Mouse (Mus musculus) neural tube, embryonic 14.5 days (tissue): ENCODE results near the gene Traf3ip3. TPM values are rescaled to one million over a fixed set of nuclear protein-coding genes. Genes with fewer than 3 reads are reported as not detected.

Source experiments
- ATAC-seq: fragments of 200-750 bp; cut with Nextera tagmentation; 2 replicates; pipeline ENCODE4 v1.8.0; 2017; ENCODE audit warnings: low read depth, mild to moderate bottlenecking, moderate TSS enrichment, moderate library complexity
- H3K27ac ChIP-seq: fragments of 300-500 bp; sonication (generic); 2 replicates; pipeline ENCODE4 v1.5.1; 2014; ENCODE audit warnings: low read depth, mild to moderate bottlenecking, control low read depth, low read length, moderate library complexity, mixed read lengths
- H3K27me3 ChIP-seq: fragments of 300-500 bp; sonication (generic); 2 replicates; pipeline ENCODE4 v1.6.1; 2014; ENCODE audit warnings: low read length; ENCODE audit not compliant: control insufficient read depth, insufficient read depth
- H3K36me3 ChIP-seq: fragments of 300-500 bp; sonication (generic); 2 replicates; pipeline ENCODE4 v1.6.1; 2014; ENCODE audit warnings: low read length, mixed read lengths; ENCODE audit not compliant: control insufficient read depth, insufficient read depth
- H3K4me1 ChIP-seq: fragments of 300-500 bp; sonication (generic); 2 replicates; pipeline ENCODE4 v1.6.1; 2014; ENCODE audit warnings: low read length; ENCODE audit not compliant: control insufficient read depth, insufficient read depth
- H3K4me2 ChIP-seq: fragments of 300-500 bp; sonication (generic); 2 replicates; pipeline ENCODE4 v1.6.1; 2014; ENCODE audit warnings: mild to moderate bottlenecking, low read depth, low read length, control low read depth
- H3K4me3 ChIP-seq: fragments of 300-500 bp; sonication (generic); 2 replicates; pipeline ENCODE4 v1.5.1; 2014; ENCODE audit warnings: low read depth, low read length, control low read depth, mixed read lengths
- H3K9ac ChIP-seq: fragments of 300-500 bp; sonication (generic); replicated peaks from 2 replicates; pipeline ENCODE4 v1.6.1; 2014; ENCODE audit warnings: low read depth, mild to moderate bottlenecking, control low read depth, low read length, mixed read lengths
- H3K9me3 ChIP-seq: fragments of 300-500 bp; sonication (generic); 2 replicates; pipeline ENCODE4 v1.6.1; 2016; ENCODE audit warnings: low read length; ENCODE audit not compliant: control insufficient read depth
- WGBS: fragments of 180-500 bp; shearing (Covaris S2); extraction: QIAGEN DNeasy Blood & Tissue Kit; methylation state at CpG from one replicate; pipeline ENCODE4 v1.1.7; 2014; 5-methylcytosine and 5-hydroxymethylcytosine counted together
- polyA plus RNA-seq: library from polyadenylated mRNA; unstranded; fragments of >200 nt; fragmentation: Nextera tagmentation; extraction: Ambion mirVana; gene quantifications from 2 replicates; pipeline ENCODE4 v1.2.1, GENCODE M21; 2014

Gene Traf3ip3
- polyA plus RNA-seq = 1.1 and 3.4 TPM in 2 replicates

- WGBS = 62% methylated on average over 5 of the region's 5 CpGs
- no peaks in the 10 kb centered on the region for H3K4me1 ChIP-seq
- ATAC-seq = no peak
Observed at GRCm38 (mm10) chr1:193201383-193201778, at the start of gene Traf3ip3. Gene Traf3ip3, minus strand, starts transcription at chr1:193201703.

DNA sequence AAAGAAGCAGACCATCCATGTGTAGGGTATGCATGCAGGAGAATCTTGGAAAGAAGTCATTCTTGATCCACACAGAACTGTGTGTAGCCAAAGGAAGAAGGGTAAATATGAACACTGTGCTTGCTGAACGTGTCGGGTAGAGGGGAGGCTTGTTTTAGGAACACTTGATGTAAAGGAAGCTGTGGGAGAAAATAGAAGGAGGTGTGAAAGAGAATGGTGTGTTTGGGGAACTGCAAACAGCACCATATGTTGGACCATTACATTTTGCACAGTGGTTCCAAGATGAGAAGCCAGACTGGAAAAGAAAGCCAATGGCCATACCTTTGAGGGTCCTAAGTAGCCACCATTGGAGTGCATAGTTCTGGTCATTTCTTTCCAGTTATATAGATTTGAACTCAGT lies 48.5 kb upstream of the Traf3ip3 start:
- WGBS = 87% methylated on average over 2 of the region's 2 CpGs
- ATAC-seq = no peak
- Histone ChIP-seq H3K4me3 (no peak overlapping the region), H3K9ac (no peak overlapping the region), H3K27ac (no peak overlapping the region), H3K4me2 (no peak overlapping the region), H3K36me3 (no peaks in the 10 kb centered on the region), H3K27me3 (no peaks in the 10 kb centered on the region), H3K4me1 (peaks cover 4% of the 10 kb centered on the region; the same call in 1 of the 2 replicates), H3K9me3 (no peaks in the 10 kb centered on the region)

More at GRCm38 (mm10) chr1:193201383-193201778, at the start of gene Traf3ip3:
- H3K36me3 ChIP-seq = no peaks in the 10 kb centered on the region
- no peak within 1 kb of the TSS for H3K4me3 ChIP-seq
- H3K27me3 ChIP-seq = no peaks in the 10 kb centered on the region
- no peak within 1 kb of the TSS for H3K9ac ChIP-seq
- no peaks in the 10 kb centered on the region for H3K9me3 ChIP-seq
- H3K27ac ChIP-seq = no peak within 1 kb of the TSS
- no peak within 1 kb of the TSS for H3K4me2 ChIP-seq

GRCm38 (mm10) chr1:193244235-193244634 lies 42.7 kb upstream of the Traf3ip3 start:
- H3K36me3 ChIP-seq = no peaks in the 10 kb centered on the region
- no peak overlapping the region for H3K4me2 ChIP-seq
- H3K9ac ChIP-seq = no peak overlapping the region
- ATAC-seq = no peak
- no peaks in the 10 kb centered on the region for H3K4me1 ChIP-seq
- no peak overlapping the region for H3K27ac ChIP-seq
- no peaks in the 10 kb centered on the region for H3K9me3 ChIP-seq
- H3K4me3 ChIP-seq = no peak overlapping the region
- 87% methylated on average over 6 of the region's 6 CpGs for WGBS
- no peaks in the 10 kb centered on the region for H3K27me3 ChIP-seq

- no peaks in the 10 kb centered on the region for H3K36me3 ChIP-seq
- no peak overlapping the region for H3K4me3 ChIP-seq
- ATAC-seq = no peak
- H3K27me3 ChIP-seq = no peaks in the 10 kb centered on the region
- WGBS = 62% methylated on average over 10 of the region's 10 CpGs
- H3K4me2 ChIP-seq = no peak overlapping the region
- H3K9ac ChIP-seq = no peak overlapping the region
- no peak overlapping the region for H3K27ac ChIP-seq
- no peaks in the 10 kb centered on the region for H3K4me1 ChIP-seq
- H3K9me3 ChIP-seq = no peaks in the 10 kb centered on the region
Observed at GRCm38 (mm10) chr1:193243571-193244193, 42.2 kb upstream of the Traf3ip3 start.

GRCm38 (mm10) chr1:193242863-193243262 lies 41.4 kb upstream of the Traf3ip3 start:
- Histone ChIP-seq H3K9ac (no peak overlapping the region), H3K4me2 (no peak overlapping the region), H3K4me3 (no peak overlapping the region), H3K27ac (no peak overlapping the region), H3K9me3 (no peaks in the 10 kb centered on the region), H3K4me1 (no peaks in the 10 kb centered on the region), H3K36me3 (no peaks in the 10 kb centered on the region), H3K27me3 (no peaks in the 10 kb centered on the region)
- ATAC-seq = no peak
- 52% methylated on average over 4 of the region's 4 CpGs for WGBS

DNA sequence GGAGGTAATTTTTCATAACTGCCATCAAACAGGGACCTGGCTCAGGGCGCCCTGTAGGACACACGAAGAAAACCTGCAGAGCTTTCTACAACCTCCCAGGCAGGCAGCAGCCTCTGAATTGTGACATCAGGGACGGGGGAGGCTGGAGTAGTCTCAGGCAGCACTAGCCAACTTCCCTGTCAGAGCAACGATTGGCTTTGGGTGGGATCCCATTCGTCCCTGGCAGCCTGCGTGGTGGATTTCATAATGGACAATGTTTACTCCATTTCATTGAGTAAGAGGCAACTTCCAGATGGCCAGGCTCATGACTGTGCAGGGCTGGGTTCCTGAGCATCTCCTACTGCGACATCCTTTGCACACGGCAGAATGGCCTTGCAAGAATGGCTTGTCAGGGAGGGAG lies 40.7 kb upstream of the Traf3ip3 start:
- Histone ChIP-seq H3K27me3 (no peaks in the 10 kb centered on the region), H3K4me2 (no peak overlapping the region), H3K9ac (no peak overlapping the region), H3K4me1 (no peaks in the 10 kb centered on the region), H3K27ac (no peak overlapping the region), H3K4me3 (no peak overlapping the region), H3K9me3 (no peaks in the 10 kb centered on the region), H3K36me3 (no peaks in the 10 kb centered on the region)
- no peak for ATAC-seq
- WGBS = 78% methylated on average over 8 of the region's 8 CpGs

DNA sequence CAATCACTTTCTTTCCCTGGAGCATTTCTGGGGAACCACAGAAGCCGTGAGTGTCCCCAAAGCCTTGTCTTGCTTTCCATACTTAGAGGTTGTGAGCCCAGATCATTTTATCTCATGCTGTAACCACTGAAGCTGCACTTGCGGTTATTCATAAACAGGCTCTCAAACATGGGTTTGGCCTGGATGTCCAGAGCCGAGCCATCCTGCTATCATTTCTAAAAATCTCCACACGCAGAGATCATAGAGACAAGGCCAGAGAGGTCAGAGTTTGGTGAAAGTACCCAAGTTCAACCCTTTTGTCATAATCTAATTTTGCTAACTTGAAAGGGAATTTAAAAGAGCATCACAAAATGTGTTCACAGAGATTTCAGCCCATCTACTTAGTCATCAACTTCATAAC lies 39.9 kb upstream of the Traf3ip3 start:
- Histone ChIP-seq H3K36me3 (no peaks in the 10 kb centered on the region), H3K9ac (no peak overlapping the region), H3K4me1 (no peaks in the 10 kb centered on the region), H3K27ac (no peak overlapping the region), H3K9me3 (no peaks in the 10 kb centered on the region), H3K4me2 (no peak overlapping the region), H3K27me3 (no peaks in the 10 kb centered on the region), H3K4me3 (no peak overlapping the region)
- 89% methylated on average over 4 of the region's 4 CpGs for WGBS
- ATAC-seq = no peak

DNA sequence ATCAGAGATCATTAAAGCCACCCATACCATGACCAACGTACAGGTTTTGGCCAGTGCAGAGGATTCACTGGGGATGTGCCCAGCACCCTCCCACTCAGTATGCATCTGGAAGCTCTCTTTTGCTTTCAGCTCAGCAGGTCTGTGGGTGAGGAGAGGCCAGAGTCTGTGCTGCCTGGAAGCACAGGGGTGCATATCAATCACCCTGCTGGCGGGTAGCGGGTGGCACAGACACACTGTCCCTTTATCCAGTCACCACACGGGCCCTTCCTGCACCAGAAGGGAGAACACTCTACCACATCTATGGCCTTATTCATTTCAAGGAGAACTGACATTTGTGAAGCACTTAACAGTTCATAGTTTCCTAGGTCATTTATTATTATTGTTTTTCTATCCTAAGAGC lies 36.9 kb upstream of the Traf3ip3 start:
- H3K9me3 ChIP-seq = no peaks in the 10 kb centered on the region
- no peak overlapping the region for H3K4me2 ChIP-seq
- H3K9ac ChIP-seq = no peak overlapping the region
- 40% methylated on average over 4 of the region's 4 CpGs for WGBS
- no peaks in the 10 kb centered on the region for H3K36me3 ChIP-seq
- no peaks in the 10 kb centered on the region for H3K4me1 ChIP-seq
- no peak overlapping the region for H3K4me3 ChIP-seq
- H3K27ac ChIP-seq = no peak overlapping the region
- H3K27me3 ChIP-seq = no peaks in the 10 kb centered on the region
- ATAC-seq = no peak

- no peaks in the 10 kb centered on the region for H3K9me3 ChIP-seq
- no peaks in the 10 kb centered on the region for H3K4me1 ChIP-seq
- ATAC-seq = no peak
- H3K27ac ChIP-seq = no peak overlapping the region
- no peak overlapping the region for H3K4me2 ChIP-seq
- no peak overlapping the region for H3K9ac ChIP-seq
- H3K27me3 ChIP-seq = no peaks in the 10 kb centered on the region
- H3K36me3 ChIP-seq = no peaks in the 10 kb centered on the region
- H3K4me3 ChIP-seq = no peak overlapping the region
- 88% methylated on average over 7 of the region's 7 CpGs for WGBS
Observed at GRCm38 (mm10) chr1:193234930-193235329, 33.4 kb upstream of the Traf3ip3 start.
